Mouse (Mus musculus): ENCODE results near the gene Alpk3. TPM values are rescaled to one million over a fixed set of nuclear protein-coding genes. Genes with fewer than 3 reads are reported as not detected.

Gene Alpk3
- polyA plus RNA-seq, 2 experiments = 3.5 to 3.9 TPM

GRCm38 (mm10) chr7:81049966-81050365 is 7.4 kb upstream of the Alpk3 start:
- 85% methylated on average over 5 of the region's 5 CpGs for WGBS
- DNase-seq (ENCODE audit: low spot score) = no peak
- no peak for ATAC-seq (ENCODE audit: low FRiP score, low read depth)

DNA sequence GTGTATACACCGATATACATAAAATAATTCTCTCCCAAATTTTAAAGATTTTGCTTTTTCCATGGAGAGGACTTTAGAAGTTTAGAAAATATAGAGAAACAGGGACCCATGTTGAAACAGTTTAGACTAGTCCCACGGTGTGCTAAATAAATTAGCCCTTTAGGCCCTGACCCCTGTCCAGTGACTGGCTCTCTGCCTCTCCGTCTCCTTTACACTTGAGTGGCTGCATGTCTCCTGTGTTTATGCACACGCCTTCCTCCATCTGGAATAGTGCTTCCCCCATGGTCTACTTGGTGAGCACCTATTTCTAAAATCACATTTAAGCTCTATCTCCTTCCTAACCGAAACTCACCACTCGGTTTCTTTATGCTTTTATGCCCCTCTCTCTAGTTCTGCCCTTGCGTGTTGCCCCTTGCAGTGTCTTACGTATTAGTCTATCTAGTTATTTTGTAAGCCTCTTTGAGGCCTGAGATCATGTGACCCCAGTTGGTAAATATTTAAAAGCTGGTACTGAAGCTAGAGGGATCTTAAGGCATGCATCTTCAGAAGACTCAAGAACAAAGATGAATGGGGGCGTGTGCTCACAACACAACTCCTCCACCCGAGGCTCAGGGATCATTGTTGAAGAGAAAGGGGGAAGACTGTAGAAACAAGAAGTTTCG is 1.6 kb upstream of the Alpk3 start:
- 79% methylated on average over 11 of the region's 11 CpGs for WGBS
- Histone ChIP-seq H3K4me2 (replicated peaks; ENCODE audit: low read depth, low read length, severe bottlenecking) (no peak overlapping the region), H3K4me3 (replicated peaks; ENCODE audit: low read length) (no peak overlapping the region), H3K27ac (replicated peaks; ENCODE audit: low read depth, low read length) (no peak overlapping the region), H3K9ac (ENCODE audit: low read depth, low read length, severe bottlenecking) (no peak overlapping the region), H3K9me3 (ENCODE audit: control insufficient read depth, low read length) (no peaks in the 10 kb centered on the region), H3K27me3 (ENCODE audit: control insufficient read depth, insufficient read depth, low read length) (no peaks in the 10 kb centered on the region), H3K36me3 (ENCODE audit: control insufficient read depth, insufficient read depth, low read length) (no peaks in the 10 kb centered on the region), H3K4me1 (ENCODE audit: control insufficient read depth, insufficient read depth, low read length) (no peaks in the 10 kb centered on the region)
- no peak for TF ChIP-seq POLR2A (IDR thresholded peaks at IDR 0.05; ENCODE audit: borderline replicate concordance, extremely low read depth, insufficient read depth, insufficient read length)
- ATAC-seq (ENCODE audit: low FRiP score, low read depth) = no peak
- DNase-seq (ENCODE audit: low spot score) = no peak

More at GRCm38 (mm10) chr7:81049966-81050365, 7.4 kb upstream of the Alpk3 start:
- Histone ChIP-seq H3K9ac (ENCODE audit: low read depth, low read length, severe bottlenecking) (no peak overlapping the region), H3K4me3 (replicated peaks; ENCODE audit: low read length) (no peak overlapping the region), H3K9me3 (ENCODE audit: control insufficient read depth, low read length) (no peaks in the 10 kb centered on the region), H3K4me2 (replicated peaks; ENCODE audit: low read depth, low read length, severe bottlenecking) (no peak overlapping the region), H3K27me3 (ENCODE audit: control insufficient read depth, insufficient read depth, low read length) (no peaks in the 10 kb centered on the region), H3K36me3 (ENCODE audit: control insufficient read depth, insufficient read depth, low read length) (no peaks in the 10 kb centered on the region), H3K27ac (replicated peaks; ENCODE audit: low read depth, low read length) (no peak overlapping the region), H3K4me1 (ENCODE audit: control insufficient read depth, insufficient read depth, low read length) (no peaks in the 10 kb centered on the region)
- TF ChIP-seq POLR2A (IDR thresholded peaks at IDR 0.05; ENCODE audit: borderline replicate concordance, extremely low read depth, insufficient read depth, insufficient read length) = no peak

GRCm38 (mm10) chr7:81057901-81058711 is 706 bp downstream of the Alpk3 start:
- no peak for TF ChIP-seq POLR2A (IDR thresholded peaks at IDR 0.05; ENCODE audit: borderline replicate concordance, extremely low read depth, insufficient read depth, insufficient read length)
- Histone ChIP-seq H3K27ac (replicated peaks; ENCODE audit: low read depth, low read length) (no peak overlapping the region), H3K9me3 (ENCODE audit: control insufficient read depth, low read length) (no peaks in the 10 kb centered on the region), H3K4me3 (replicated peaks; ENCODE audit: low read length) (no peak overlapping the region), H3K9ac (ENCODE audit: low read depth, low read length, severe bottlenecking) (no peak overlapping the region), H3K36me3 (ENCODE audit: control insufficient read depth, insufficient read depth, low read length) (no peaks in the 10 kb centered on the region), H3K4me1 (ENCODE audit: control insufficient read depth, insufficient read depth, low read length) (no peaks in the 10 kb centered on the region), H3K4me2 (replicated peaks; ENCODE audit: low read depth, low read length, severe bottlenecking) (no peak overlapping the region), H3K27me3 (ENCODE audit: control insufficient read depth, insufficient read depth, low read length) (no peaks in the 10 kb centered on the region)
- no peak for DNase-seq (ENCODE audit: low spot score)
- no peak for ATAC-seq (ENCODE audit: low FRiP score, low read depth)
- WGBS = 59% methylated on average over 6 of the region's 6 CpGs

DNA sequence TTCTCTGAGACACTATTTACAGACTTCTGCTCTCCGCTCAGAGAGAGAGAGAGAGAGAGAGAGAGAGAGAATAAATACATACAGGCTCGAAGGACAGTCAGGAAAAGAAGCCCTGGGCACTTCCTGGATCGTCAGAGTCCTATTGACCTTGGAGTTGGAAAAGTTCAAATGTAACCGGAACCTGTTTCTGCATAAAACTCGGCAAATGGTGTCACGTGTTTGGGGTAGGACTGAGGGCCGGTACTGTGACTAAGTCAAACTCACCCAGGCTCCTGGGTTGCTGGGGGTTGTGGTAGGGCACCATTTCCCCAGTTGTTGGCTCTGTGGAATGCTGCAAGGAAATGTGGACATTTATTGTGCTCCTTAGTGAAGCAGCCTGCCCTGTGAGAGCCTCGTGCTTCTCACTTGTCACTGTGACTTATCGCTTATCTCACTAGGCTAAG is 1.3 kb downstream of the Alpk3 start:
- no peak for ATAC-seq (ENCODE audit: low FRiP score, low read depth)

DNA sequence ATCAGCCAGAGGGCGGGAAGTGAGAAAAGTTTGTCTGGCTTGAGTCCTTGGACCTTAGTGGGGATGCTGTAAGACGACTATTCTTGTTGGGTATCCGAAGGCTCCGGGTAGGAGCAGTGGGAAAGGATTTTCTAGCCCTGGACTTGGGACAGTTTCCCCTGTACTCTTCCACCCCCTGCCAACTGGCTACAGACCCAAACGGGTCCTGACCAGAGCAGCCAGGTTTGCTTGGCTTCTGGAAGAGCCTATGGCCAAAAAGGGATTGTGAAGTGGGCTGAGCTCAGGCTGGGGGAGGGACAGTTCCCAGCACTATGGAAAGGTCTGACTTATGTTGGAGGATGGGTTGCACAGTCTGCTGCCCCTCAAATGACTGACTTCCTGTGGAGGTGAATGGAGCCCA is 2.0 kb downstream of the Alpk3 start:
- no peak for DNase-seq (ENCODE audit: low spot score)
- no peaks in the 10 kb centered on the region for H3K36me3 ChIP-seq (ENCODE audit: control insufficient read depth, insufficient read depth, low read length)
- H3K4me3 ChIP-seq (replicated peaks; ENCODE audit: low read length) = no peak overlapping the region
- no peak overlapping the region for H3K9ac ChIP-seq (ENCODE audit: low read depth, low read length, severe bottlenecking)
- H3K4me1 ChIP-seq (ENCODE audit: control insufficient read depth, insufficient read depth, low read length) = no peaks in the 10 kb centered on the region
- H3K27ac ChIP-seq (replicated peaks; ENCODE audit: low read depth, low read length) = no peak overlapping the region
- no peak for ATAC-seq (ENCODE audit: low FRiP score, low read depth)
- H3K4me2 ChIP-seq (replicated peaks; ENCODE audit: low read depth, low read length, severe bottlenecking) = no peak overlapping the region
- H3K9me3 ChIP-seq (ENCODE audit: control insufficient read depth, low read length) = no peaks in the 10 kb centered on the region
- 34% methylated on average over 5 of the region's 5 CpGs for WGBS
- H3K27me3 ChIP-seq (ENCODE audit: control insufficient read depth, insufficient read depth, low read length) = no peaks in the 10 kb centered on the region
- TF ChIP-seq POLR2A (IDR thresholded peaks at IDR 0.05; ENCODE audit: borderline replicate concordance, extremely low read depth, insufficient read depth, insufficient read length) = no peak

More for the DNA sequence above, 1.3 kb downstream of the Alpk3 start:
- H3K27ac ChIP-seq (replicated peaks; ENCODE audit: low read depth, low read length) = no peak overlapping the region
- no peaks in the 10 kb centered on the region for H3K36me3 ChIP-seq (ENCODE audit: control insufficient read depth, insufficient read depth, low read length)
- no peaks in the 10 kb centered on the region for H3K9me3 ChIP-seq (ENCODE audit: control insufficient read depth, low read length)
- H3K4me3 ChIP-seq (replicated peaks; ENCODE audit: low read length) = no peak overlapping the region
- no peak overlapping the region for H3K9ac ChIP-seq (ENCODE audit: low read depth, low read length, severe bottlenecking)
- no peak for TF ChIP-seq POLR2A (IDR thresholded peaks at IDR 0.05; ENCODE audit: borderline replicate concordance, extremely low read depth, insufficient read depth, insufficient read length)
- H3K4me2 ChIP-seq (replicated peaks; ENCODE audit: low read depth, low read length, severe bottlenecking) = no peak overlapping the region
- no peaks in the 10 kb centered on the region for H3K4me1 ChIP-seq (ENCODE audit: control insufficient read depth, insufficient read depth, low read length)
- DNase-seq (ENCODE audit: low spot score) = no peak
- no peaks in the 10 kb centered on the region for H3K27me3 ChIP-seq (ENCODE audit: control insufficient read depth, insufficient read depth, low read length)
- 31% methylated on average over 9 of the region's 9 CpGs for WGBS

Measured in limb, embryonic 14.5 days (tissue).